Mouse (Mus musculus) midbrain, embryonic 14.5 days (tissue): ENCODE measurements around the gene Olfr313. TPM values are rescaled to one million over a fixed set of nuclear protein-coding genes. Genes with fewer than 3 reads are reported as not detected.

ENCODE experiments used
- ATAC-seq: fragments of 200-750 bp; cut with Nextera tagmentation; 2 replicates; pipeline ENCODE4 v1.8.0; 2017; ENCODE audit warnings: moderate number of reproducible peaks, moderate library complexity; ENCODE audit not compliant: low FRiP score, low TSS enrichment
- DNase-seq: peaks from one replicate; pipeline ENCODE4 v3.0.0-alpha.2; 2015
- H3K27ac ChIP-seq: fragments of 300-500 bp; sonication (generic); replicated peaks from 2 replicates; pipeline ENCODE4 v1.5.1; 2014; ENCODE audit warnings: mild to moderate bottlenecking, low read depth, low read length, moderate library complexity
- H3K27me3 ChIP-seq: fragments of 300-500 bp; sonication (generic); 2 replicates; pipeline ENCODE4 v1.6.1; 2014; ENCODE audit warnings: low read length, control low read depth, mixed read lengths; ENCODE audit not compliant: control insufficient read depth, insufficient read depth
- H3K36me3 ChIP-seq: fragments of 300-500 bp; sonication (generic); 2 replicates; pipeline ENCODE4 v1.6.1; 2014; ENCODE audit warnings: low read length, control low read depth; ENCODE audit not compliant: control insufficient read depth, insufficient read depth
- H3K4me1 ChIP-seq: fragments of 300-500 bp; sonication (generic); 2 replicates; pipeline ENCODE4 v1.6.1; 2014; ENCODE audit warnings: mild to moderate bottlenecking, antibody characterized with exemption, low read length, control low read depth; ENCODE audit not compliant: control insufficient read depth, insufficient read depth
- H3K4me2 ChIP-seq: fragments of 300-500 bp; sonication (generic); 2 replicates; pipeline ENCODE4 v1.6.1; 2014; ENCODE audit warnings: mild to moderate bottlenecking, low read length, moderate library complexity
- H3K4me3 ChIP-seq: fragments of 300-500 bp; sonication (generic); replicated peaks from 2 replicates; pipeline ENCODE4 v1.5.1; 2014; ENCODE audit warnings: low read depth, low read length
- H3K9ac ChIP-seq: fragments of 300-500 bp; sonication (generic); replicated peaks from 2 replicates; pipeline ENCODE4 v1.6.1; 2014; ENCODE audit warnings: mild to moderate bottlenecking, low read length, moderate library complexity
- H3K9me3 ChIP-seq: fragments of 300-500 bp; sonication (generic); 2 replicates; pipeline ENCODE4 v1.6.1; 2016; ENCODE audit warnings: low read length, control low read depth, mixed read lengths; ENCODE audit not compliant: control insufficient read depth
- WGBS: fragments of 180-500 bp; shearing (Covaris S2); extraction: QIAGEN DNeasy Blood & Tissue Kit; methylation state at CpG from one replicate; pipeline ENCODE4 v1.1.7; 2014; 5-methylcytosine and 5-hydroxymethylcytosine counted together
- polyA plus RNA-seq: library from polyadenylated mRNA; unstranded; fragments of >200 nt; fragmentation: Nextera tagmentation; extraction: Ambion mirVana; gene quantifications from 2 replicates; pipeline ENCODE4 v1.2.1, GENCODE M21; 2014

Olfr313 gene
- polyA plus RNA-seq, 1 experiment from 2014 or later, result not detected

DNA sequence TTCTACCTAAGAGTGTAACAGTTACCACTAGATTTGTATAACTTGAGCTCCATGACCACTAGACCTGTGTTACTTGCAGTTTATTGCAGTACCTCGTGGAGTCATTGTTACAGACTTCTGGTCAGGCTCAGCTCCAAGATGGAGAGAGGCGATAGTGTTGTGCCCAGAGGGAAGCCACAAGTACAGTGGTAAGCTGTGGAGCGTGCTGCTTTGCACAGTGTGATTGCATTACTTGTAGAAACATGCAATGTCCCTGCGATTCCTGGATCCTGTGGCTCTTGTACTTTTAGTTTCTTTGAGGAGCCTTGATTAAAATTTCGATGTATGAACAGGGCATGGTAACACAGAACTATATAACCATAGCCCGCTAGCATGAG lies 53.1 kb downstream of the Olfr313 start:
- peak overlapping the region; percentile 84 for H3K4me2 ChIP-seq
- H3K9me3 ChIP-seq, result no peaks in the 10 kb centered on the region
- WGBS, result 87% methylated on average over 6 of the region's 6 CpGs
- H3K36me3 ChIP-seq, result peaks cover 33% of the 10 kb centered on the region
- 0 out of 2 replicates have a peak, but pooled peaks cover 8% of the 10 kb centered on the region for H3K4me1 ChIP-seq
- H3K9ac ChIP-seq, result no peak overlapping the region; the same call in 1 of the 2 replicates
- no peak overlapping the region for H3K27ac ChIP-seq
- no peaks in the 10 kb centered on the region for H3K27me3 ChIP-seq
- no peak for DNase-seq
- no peak for ATAC-seq
- H3K4me3 ChIP-seq, result peak overlapping the region; percentile 70

Other genes starting within 250 kb of the Olfr313 start
- gene Olfr224, start 244.4 kb upstream of the Olfr313 start, polyA plus RNA-seq, result not detected in 2 replicates
- gene Olfr325, start 237.3 kb upstream of the Olfr313 start, polyA plus RNA-seq, result not detected in 2 replicates
- not detected in 2 replicates for gene Olfr324, start 219.9 kb upstream of the Olfr313 start, polyA plus RNA-seq
- gene 2210407C18Rik, start 198.9 kb upstream of the Olfr313 start, polyA plus RNA-seq, result not detected in 2 replicates
- gene Olfr323, start 184.5 kb upstream of the Olfr313 start, polyA plus RNA-seq, result not detected in 2 replicates
- 0.09 and 0.16 TPM in 2 replicates for gene Trim58, start 174.5 kb upstream of the Olfr313 start, polyA plus RNA-seq
- gene Olfr322, start 156.2 kb upstream of the Olfr313 start, polyA plus RNA-seq, result not detected in 2 replicates
- gene Olfr320, start 133.9 kb upstream of the Olfr313 start, polyA plus RNA-seq, result not detected in 2 replicates
- not detected in 2 replicates for gene Olfr319, start 115.8 kb upstream of the Olfr313 start, polyA plus RNA-seq
- gene Olfr318, start 91.0 kb upstream of the Olfr313 start, polyA plus RNA-seq, result not detected in 2 replicates
- gene Olfr317, start 75.8 kb upstream of the Olfr313 start, polyA plus RNA-seq, result 0.19 and 0.25 TPM in 2 replicates
- gene Olfr316, start 62.3 kb upstream of the Olfr313 start, polyA plus RNA-seq, result not detected in 2 replicates
- not detected in 2 replicates for gene Olfr315, start 41.8 kb upstream of the Olfr313 start, polyA plus RNA-seq
- not detected in 2 replicates for gene Olfr314, start 32.0 kb upstream of the Olfr313 start, polyA plus RNA-seq
- gene Fam183b, start 13.0 kb upstream of the Olfr313 start, polyA plus RNA-seq, result 6.6 and 11.4 TPM in 2 replicates
- not detected in 2 replicates for gene Olfr312, start 14.2 kb downstream of the Olfr313 start, polyA plus RNA-seq
- gene Olfr311, start 24.3 kb downstream of the Olfr313 start, polyA plus RNA-seq, result not detected in 2 replicates
- 23.7 and 26.8 TPM in 2 replicates for gene Gm12258, start 32.2 kb downstream of the Olfr313 start, polyA plus RNA-seq
- gene 2810021J22Rik, start 52.2 kb downstream of the Olfr313 start, polyA plus RNA-seq, result 9.1 and 14.4 TPM in 2 replicates
- gene Zfp39, start 89.2 kb downstream of the Olfr313 start, polyA plus RNA-seq, result 5.9 and 9.1 TPM in 2 replicates
- gene Btnl10, start 102.9 kb downstream of the Olfr313 start, polyA plus RNA-seq, result 0.09 TPM in 1 of 2 replicates, not detected in the other
- gene Rnf187, start 123.9 kb downstream of the Olfr313 start, polyA plus RNA-seq, result 641 and 678 TPM in 2 replicates
- 239 and 784 TPM in 2 replicates for gene Hist3h2ba, start 133.9 kb downstream of the Olfr313 start, polyA plus RNA-seq
- gene Hist3h2a, start 139.7 kb downstream of the Olfr313 start, polyA plus RNA-seq, result 129 and 130 TPM in 2 replicates
- 1.1 and 1.3 TPM in 2 replicates for gene Trim17, start 139.7 kb downstream of the Olfr313 start, polyA plus RNA-seq
- gene Trim11, start 163.1 kb downstream of the Olfr313 start, polyA plus RNA-seq, result 18.6 and 20.8 TPM in 2 replicates